Mouse (Mus musculus) intestine, embryonic 14.5 days (tissue): ENCODE results near the gene Ctnnbip1. TPM values are rescaled to one million over a fixed set of nuclear protein-coding genes. Genes with fewer than 3 reads are reported as not detected.
A peak's percentile ranks its signal among the peaks of the same experiment; 100 is the strongest.

ENCODE experiments used
- ATAC-seq: fragments of 200-750 bp; cut with Nextera tagmentation; replicated peaks from 2 replicates; pipeline ENCODE4 v1.8.0; 2017; ENCODE audit warnings: low read depth, moderate number of reproducible peaks, moderate TSS enrichment, moderate library complexity; ENCODE audit not compliant: low FRiP score, low TSS enrichment
- DNase-seq: peaks from one replicate; pipeline ENCODE4 v3.0.0-alpha.2; 2018; ENCODE audit warnings: low spot score
- H3K27ac ChIP-seq: fragments of 300-500 bp; sonication (generic); 2 replicates; pipeline ENCODE4 v1.5.1; 2014; ENCODE audit warnings: low read depth, mild to moderate bottlenecking, control low read depth
- H3K27me3 ChIP-seq: fragments of 300-500 bp; sonication (generic); replicated peaks from 2 replicates; pipeline ENCODE4 v1.6.1; 2014; ENCODE audit warnings: low read length, control low read depth; ENCODE audit not compliant: control insufficient read depth, insufficient read depth
- H3K36me3 ChIP-seq: fragments of 300-500 bp; sonication (generic); 2 replicates; pipeline ENCODE4 v1.6.1; 2014; ENCODE audit warnings: low read length, control low read depth; ENCODE audit not compliant: control insufficient read depth, insufficient read depth
- H3K4me1 ChIP-seq: fragments of 300-500 bp; sonication (generic); replicated peaks from 2 replicates; pipeline ENCODE4 v1.6.1; 2014; ENCODE audit warnings: low read length, control low read depth, mixed read lengths; ENCODE audit not compliant: control insufficient read depth, insufficient read depth
- H3K4me2 ChIP-seq: fragments of 300-500 bp; sonication (generic); 2 replicates; pipeline ENCODE4 v1.6.1; 2014; ENCODE audit warnings: low read length
- H3K4me3 ChIP-seq: fragments of 300-500 bp; sonication (generic); 2 replicates; pipeline ENCODE4 v1.5.1; 2014; ENCODE audit warnings: low read depth, low read length, control low read depth, mixed read lengths
- H3K9ac ChIP-seq: fragments of 300-500 bp; sonication (generic); 2 replicates; pipeline ENCODE4 v1.6.1; 2014; ENCODE audit warnings: mild to moderate bottlenecking, low read length
- H3K9me3 ChIP-seq: fragments of 300-500 bp; sonication (generic); 2 replicates; pipeline ENCODE4 v1.6.1; 2016; ENCODE audit warnings: low read length, control low read depth; ENCODE audit not compliant: control insufficient read depth
- WGBS: fragments of 180-500 bp; shearing (Covaris S2); extraction: QIAGEN DNeasy Blood & Tissue Kit; methylation state at CpG from one replicate; pipeline ENCODE4 v1.1.7; 2014; 5-methylcytosine and 5-hydroxymethylcytosine counted together
- polyA plus RNA-seq: library from polyadenylated mRNA; unstranded; fragments of >200 nt; fragmentation: Nextera tagmentation; extraction: Ambion mirVana; gene quantifications from 2 replicates; pipeline ENCODE4 v1.2.1, GENCODE M21; 2014

Gene Ctnnbip1
- polyA plus RNA-seq, 1 experiment from 2014 or later: 54.3 TPM

DNA sequence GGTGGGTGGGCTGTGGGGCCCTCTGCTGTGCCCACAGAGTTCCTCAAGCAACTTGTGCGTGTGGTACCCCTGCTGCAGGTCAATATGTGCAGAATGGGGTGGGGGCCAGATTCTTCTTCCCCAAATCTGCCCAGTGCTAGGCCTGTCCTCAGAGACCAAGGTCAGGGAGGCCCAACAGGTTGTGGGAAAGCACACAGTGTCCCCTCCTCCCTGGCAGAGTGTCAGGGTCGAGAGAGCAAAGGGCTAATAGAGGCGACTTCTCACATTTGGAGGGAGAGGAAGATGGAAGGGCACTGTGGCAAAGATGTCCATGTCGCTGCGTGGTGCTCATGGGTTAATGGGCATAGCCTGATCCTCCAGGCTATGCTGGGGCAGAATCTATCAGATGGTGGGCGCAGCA, 7.8 kb downstream of the Ctnnbip1 start:
- Histone ChIP-seq H3K27ac (no peak overlapping the region), H3K27me3 (no peaks in the 10 kb centered on the region), H3K9ac (no peak overlapping the region), H3K9me3 (no peaks in the 10 kb centered on the region), H3K4me2 (no peak overlapping the region), H3K36me3 (no peaks in the 10 kb centered on the region), H3K4me3 (no peak overlapping the region), H3K4me1 (peaks cover 10% of the 10 kb centered on the region; the same call in 1 of the 2 replicates)
- DNase-seq: no peak
- 65% methylated on average over 6 of the region's 6 CpGs for WGBS
- no peak for ATAC-seq

- peaks cover 10% of the 10 kb centered on the region; the same call in 1 of the 2 replicates for H3K4me1 ChIP-seq
- DNase-seq (no peak), ATAC-seq (0 out of 2 replicates have a peak, but pooled peaks have one; percentile 47)
- no peak overlapping the region for H3K4me2 ChIP-seq
- H3K27ac ChIP-seq: no peak overlapping the region
- no peaks in the 10 kb centered on the region for H3K27me3 ChIP-seq
- no peak overlapping the region for H3K9ac ChIP-seq
- no peaks in the 10 kb centered on the region for H3K9me3 ChIP-seq
- 36% methylated on average over 7 of the region's 7 CpGs for whole genome bisulfite sequencing
- no peak overlapping the region for H3K4me3 ChIP-seq
- no peaks in the 10 kb centered on the region for H3K36me3 ChIP-seq
Observed at GRCm38 (mm10) chr4:149526330-149526729, 8.3 kb downstream of the Ctnnbip1 start.

DNA sequence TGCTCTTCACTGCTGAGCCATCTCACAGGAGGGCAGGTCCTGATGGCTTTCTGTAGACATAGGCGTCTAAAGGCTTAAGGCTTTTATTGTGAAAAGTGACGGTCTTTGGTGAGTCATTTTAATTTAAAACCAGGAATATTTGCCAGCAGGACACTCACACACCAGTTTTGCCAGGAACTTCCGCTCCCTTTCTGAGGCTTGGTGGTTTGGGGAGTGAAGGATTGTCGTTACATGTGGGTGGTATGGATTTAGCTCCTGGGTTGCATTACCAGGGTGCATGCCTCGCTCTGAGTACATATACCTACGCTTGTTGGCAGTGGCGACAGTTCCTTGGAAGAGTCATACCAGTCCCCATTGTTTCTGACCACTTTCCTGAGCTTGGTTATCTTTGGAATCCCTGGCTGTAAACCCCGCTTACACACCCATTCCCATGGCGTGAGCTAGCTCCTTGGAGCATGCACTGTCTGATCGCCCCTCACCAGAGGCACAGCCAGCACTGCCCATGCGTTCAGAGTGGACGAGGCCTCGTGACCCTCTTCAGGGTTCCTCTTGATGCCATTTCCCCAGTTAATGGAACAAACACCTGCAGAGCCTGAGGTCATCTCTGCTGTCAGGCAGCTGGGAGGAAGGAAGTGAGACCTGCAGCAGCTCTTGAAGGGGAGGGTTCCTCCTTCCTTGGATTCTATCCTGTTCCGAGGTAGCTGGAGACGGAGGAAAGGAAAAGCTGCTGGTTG, 9.8 kb downstream of the Ctnnbip1 start:
- no peaks in the 10 kb centered on the region for H3K9me3 ChIP-seq
- no peak overlapping the region for H3K9ac ChIP-seq
- no peak overlapping the region for H3K4me3 ChIP-seq
- H3K4me1 ChIP-seq: peaks cover 10% of the 10 kb centered on the region; the same call in 1 of the 2 replicates
- ATAC-seq (no peak), DNase-seq (no peak)
- no peaks in the 10 kb centered on the region for H3K27me3 ChIP-seq
- no peaks in the 10 kb centered on the region for H3K36me3 ChIP-seq
- H3K4me2 ChIP-seq: no peak overlapping the region
- H3K27ac ChIP-seq: no peak overlapping the region
- WGBS: 76% methylated on average over 15 of the region's 15 CpGs

DNA sequence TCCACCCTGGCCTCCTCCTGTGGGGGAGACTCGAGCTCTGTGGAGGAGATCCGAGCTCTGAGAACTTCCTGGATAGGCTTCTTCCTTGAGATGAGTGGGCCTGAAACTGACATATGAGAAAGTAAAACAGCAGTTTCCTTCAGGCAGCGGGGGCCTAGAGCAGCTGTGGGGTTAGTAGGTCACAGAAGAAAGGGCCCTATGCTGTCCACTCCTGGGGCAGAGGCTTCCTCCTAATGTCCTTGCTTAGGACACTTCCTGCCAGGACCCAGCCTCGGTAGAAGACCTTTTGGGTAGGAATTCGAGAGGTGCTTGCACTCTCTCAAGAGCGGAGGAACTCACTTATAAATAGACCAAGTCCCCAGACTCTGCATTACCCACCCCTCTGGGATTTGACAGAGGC, 11.7 kb downstream of the Ctnnbip1 start:
- peaks cover 10% of the 10 kb centered on the region; the same call in 1 of the 2 replicates for H3K4me1 ChIP-seq
- ATAC-seq (no peak), DNase-seq (no peak)
- H3K4me2 ChIP-seq: no peak overlapping the region
- no peaks in the 10 kb centered on the region for H3K36me3 ChIP-seq
- 58% methylated on average over 6 of the region's 6 CpGs for WGBS
- H3K9ac ChIP-seq: no peak overlapping the region
- H3K4me3 ChIP-seq: no peak overlapping the region
- H3K27me3 ChIP-seq: no peaks in the 10 kb centered on the region
- no peak overlapping the region for H3K27ac ChIP-seq
- no peaks in the 10 kb centered on the region for H3K9me3 ChIP-seq

- no peak overlapping the region for H3K4me2 ChIP-seq
- WGBS: 67% methylated on average over 8 of the region's 8 CpGs
- H3K27ac ChIP-seq: no peak overlapping the region
- H3K4me3 ChIP-seq: no peak overlapping the region
- no peaks in the 10 kb centered on the region for H3K4me1 ChIP-seq
- no peak overlapping the region for H3K9ac ChIP-seq
- no peaks in the 10 kb centered on the region for H3K9me3 ChIP-seq
- peak; percentile 50; the same call in 1 of the 2 replicates for ATAC-seq
- no peak for DNase-seq
- H3K36me3 ChIP-seq: 0 out of 2 replicates have a peak, but pooled peaks cover 5% of the 10 kb centered on the region
- H3K27me3 ChIP-seq: no peaks in the 10 kb centered on the region
Observed at GRCm38 (mm10) chr4:149539441-149539840, 21.4 kb downstream of the Ctnnbip1 start.

GRCm38 (mm10) chr4:149541935-149542334, 23.9 kb downstream of the Ctnnbip1 start:
- no peak overlapping the region for H3K27ac ChIP-seq
- no peak overlapping the region for H3K4me2 ChIP-seq
- no peak for DNase-seq
- no peaks in the 10 kb centered on the region for H3K9me3 ChIP-seq
- WGBS: 68% methylated on average over 5 of the region's 5 CpGs
- no peak overlapping the region for H3K4me3 ChIP-seq
- no peaks in the 10 kb centered on the region for H3K27me3 ChIP-seq
- no peak for ATAC-seq
- H3K36me3 ChIP-seq: peaks cover 19% of the 10 kb centered on the region
- H3K9ac ChIP-seq: no peak overlapping the region
- H3K4me1 ChIP-seq: no peaks in the 10 kb centered on the region

- 82% methylated on average over 12 of the region's 12 CpGs for WGBS
- ATAC-seq: no peak
Observed at GRCm38 (mm10) chr4:149542431-149542830, 24.4 kb downstream of the Ctnnbip1 start.

GRCm38 (mm10) chr4:149542927-149543553, 25.0 kb downstream of the Ctnnbip1 start:
- H3K27ac ChIP-seq: no peak overlapping the region
- peak; percentile 20; the same call in 1 of the 2 replicates for ATAC-seq
- H3K27me3 ChIP-seq: no peaks in the 10 kb centered on the region
- peaks cover 19% of the 10 kb centered on the region for H3K36me3 ChIP-seq
- no peaks in the 10 kb centered on the region for H3K9me3 ChIP-seq
- H3K4me1 ChIP-seq: no peaks in the 10 kb centered on the region
- no peak overlapping the region for H3K4me3 ChIP-seq
- no peak overlapping the region for H3K4me2 ChIP-seq
- DNase-seq: peak; percentile 96
- H3K9ac ChIP-seq: no peak overlapping the region
- 58% methylated on average over 10 of the region's 10 CpGs for WGBS

More at GRCm38 (mm10) chr4:149542431-149542830, 24.4 kb downstream of the Ctnnbip1 start:
- no peak for DNase-seq
- Histone ChIP-seq H3K4me2 (no peak overlapping the region), H3K27me3 (no peaks in the 10 kb centered on the region), H3K27ac (no peak overlapping the region), H3K9ac (no peak overlapping the region), H3K4me3 (no peak overlapping the region), H3K4me1 (no peaks in the 10 kb centered on the region), H3K9me3 (no peaks in the 10 kb centered on the region), H3K36me3 (peaks cover 19% of the 10 kb centered on the region)
